Mouse (Mus musculus) embryonic facial prominence, embryonic 11.5 days (tissue): ENCODE results near the gene Insig1. TPM values are rescaled to one million over a fixed set of nuclear protein-coding genes. Genes with fewer than 3 reads are reported as not detected.

Experiments used
- ATAC-seq: fragments of 200-750 bp; cut with Nextera tagmentation; replicated peaks from 2 replicates; pipeline ENCODE4 v1.8.0; 2017; ENCODE audit warnings: low read depth; ENCODE audit not compliant: insufficient number of reproducible peaks, low FRiP score, low TSS enrichment
- DNase-seq: peaks from one replicate; pipeline ENCODE4 v3.0.0-alpha.2; 2015; ENCODE audit warnings: low spot score
- H3K27ac ChIP-seq: fragments of 300-500 bp; sonication (generic); replicated peaks from 2 replicates; pipeline ENCODE4 v1.5.1; 2014; ENCODE audit warnings: mild to moderate bottlenecking, low read depth, low read length, control low read depth
- H3K27me3 ChIP-seq: fragments of 300-500 bp; sonication (generic); 2 replicates; pipeline ENCODE4 v1.6.1; 2014; ENCODE audit warnings: mild to moderate bottlenecking, low read length, moderate library complexity, mixed read lengths; ENCODE audit not compliant: control insufficient read depth, insufficient read depth
- H3K36me3 ChIP-seq: fragments of 300-500 bp; sonication (generic); replicated peaks from 2 replicates; pipeline ENCODE4 v1.6.1; 2014; ENCODE audit warnings: low read depth, mild to moderate bottlenecking, low read length, moderate library complexity, mixed read lengths; ENCODE audit not compliant: control insufficient read depth, insufficient read depth
- H3K4me1 ChIP-seq: fragments of 300-500 bp; sonication (generic); 2 replicates; pipeline ENCODE4 v1.6.1; 2014; ENCODE audit warnings: low read length, mixed read lengths; ENCODE audit not compliant: control insufficient read depth, insufficient read depth
- H3K4me2 ChIP-seq: fragments of 300-500 bp; sonication (generic); 2 replicates; pipeline ENCODE4 v1.6.1; 2014; ENCODE audit warnings: low read depth, mild to moderate bottlenecking, control low read depth, low read length, moderate library complexity
- H3K4me3 ChIP-seq: fragments of 300-500 bp; sonication (generic); 2 replicates; pipeline ENCODE4 v1.5.1; 2014; ENCODE audit warnings: low read depth, low read length, control low read depth
- H3K9ac ChIP-seq: fragments of 300-500 bp; sonication (generic); replicated peaks from 2 replicates; pipeline ENCODE4 v1.6.1; 2014; ENCODE audit warnings: mild to moderate bottlenecking, control low read depth, low read length
- H3K9me3 ChIP-seq: fragments of 300-500 bp; sonication (generic); replicated peaks from 2 replicates; pipeline ENCODE4 v1.6.1; 2016; ENCODE audit warnings: mild to moderate bottlenecking, low read length, inconsistent platforms, mixed read lengths; ENCODE audit not compliant: control insufficient read depth
- WGBS: fragments of 180-500 bp; shearing (Covaris S2); extraction: QIAGEN DNeasy Blood & Tissue Kit; methylation state at CpG from one replicate; pipeline ENCODE4 v1.1.7; 2014; 5-methylcytosine and 5-hydroxymethylcytosine counted together
- polyA plus RNA-seq: library from polyadenylated mRNA; unstranded; fragments of >200 nt; fragmentation: Nextera tagmentation; extraction: Ambion mirVana; gene quantifications from 2 replicates; pipeline ENCODE4 v1.2.1, GENCODE M21; 2014

Insig1 gene
- polyA plus RNA-seq, 1 experiment from 2014 or later, result 95.2 TPM

- H3K27ac ChIP-seq, result no peak overlapping the region
- no peaks in the 10 kb centered on the region for H3K36me3 ChIP-seq
- no peak overlapping the region for H3K9ac ChIP-seq
- no peak overlapping the region for H3K4me2 ChIP-seq
- 72% methylated on average over 5 of the region's 5 CpGs for WGBS
- no peaks in the 10 kb centered on the region; the same call in 1 of the 2 replicates for H3K4me1 ChIP-seq
- no peak overlapping the region for H3K4me3 ChIP-seq
- no peaks in the 10 kb centered on the region for H3K9me3 ChIP-seq
- no peak for ATAC-seq
- H3K27me3 ChIP-seq, result no peaks in the 10 kb centered on the region
- no peak for DNase-seq
Observed at GRCm38 (mm10) chr5:28066311-28066710, 4.9 kb upstream of the Insig1 start.

- Histone ChIP-seq H3K36me3 (peaks cover 2% of the 10 kb centered on the region; the same call in 1 of the 2 replicates), H3K27me3 (no peaks in the 10 kb centered on the region), H3K9ac (peak overlapping the region; percentile 68), H3K4me1 (peaks cover 2% of the 10 kb centered on the region), H3K4me3 (peak overlapping the region; percentile 84), H3K9me3 (no peaks in the 10 kb centered on the region), H3K4me2 (peak overlapping the region; percentile 74), H3K27ac (peak overlapping the region; percentile 84)
- DNase-seq, result no peak
- WGBS, result 24% methylated on average over 9 of the region's 9 CpGs
- ATAC-seq, result 0 out of 2 replicates have a peak, but pooled peaks have one; percentile 12
Observed at GRCm38 (mm10) chr5:28070149-28070827, 875 bp upstream of the Insig1 start.

GRCm38 (mm10) chr5:28071456-28072223 is 477 bp downstream of the Insig1 start:
- peak overlapping the region; percentile 84 for H3K4me3 ChIP-seq
- peak overlapping the region; percentile 70 for H3K4me2 ChIP-seq
- H3K9me3 ChIP-seq, result no peaks in the 10 kb centered on the region
- H3K27me3 ChIP-seq, result no peaks in the 10 kb centered on the region
- H3K36me3 ChIP-seq, result peaks cover 11% of the 10 kb centered on the region
- H3K4me1 ChIP-seq, result peaks cover 2% of the 10 kb centered on the region
- H3K9ac ChIP-seq, result peak overlapping the region; percentile 78
- ATAC-seq (peak; percentile 81), DNase-seq (peak; percentile 90)
- under 1% methylated on average over 50 of the region's 50 CpGs for WGBS
- peak overlapping the region; percentile 82 for H3K27ac ChIP-seq

- no peak overlapping the region for H3K9ac ChIP-seq
- WGBS, result 74% methylated on average over 2 of the region's 2 CpGs
- ATAC-seq, result no peak
Observed at GRCm38 (mm10) chr5:28079431-28079830, 8.3 kb downstream of the Insig1 start.

GRCm38 (mm10) chr5:28081127-28081526 is 10.0 kb downstream of the Insig1 start:
- H3K4me1 ChIP-seq, result no peaks in the 10 kb centered on the region
- H3K4me3 ChIP-seq, result no peak overlapping the region
- 79% methylated on average over 2 of the region's 2 CpGs for WGBS
- DNase-seq (no peak), ATAC-seq (no peak)
- peaks cover 5% of the 10 kb centered on the region for H3K36me3 ChIP-seq
- no peaks in the 10 kb centered on the region for H3K9me3 ChIP-seq
- no peaks in the 10 kb centered on the region for H3K27me3 ChIP-seq
- H3K27ac ChIP-seq, result no peak overlapping the region
- H3K4me2 ChIP-seq, result no peak overlapping the region
- no peak overlapping the region for H3K9ac ChIP-seq

More at GRCm38 (mm10) chr5:28079431-28079830, 8.3 kb downstream of the Insig1 start:
- H3K4me1 ChIP-seq, result no peaks in the 10 kb centered on the region
- peaks cover 11% of the 10 kb centered on the region for H3K36me3 ChIP-seq
- no peaks in the 10 kb centered on the region for H3K9me3 ChIP-seq
- H3K4me3 ChIP-seq, result no peak overlapping the region
- no peak overlapping the region for H3K4me2 ChIP-seq
- DNase-seq, result no peak
- no peaks in the 10 kb centered on the region for H3K27me3 ChIP-seq
- no peak overlapping the region for H3K27ac ChIP-seq

GRCm38 (mm10) chr5:28081822-28082221 is 10.7 kb downstream of the Insig1 start:
- H3K4me1 ChIP-seq, result no peaks in the 10 kb centered on the region
- H3K4me3 ChIP-seq, result no peak overlapping the region
- ATAC-seq (no peak), DNase-seq (no peak)
- H3K27ac ChIP-seq, result no peak overlapping the region
- no peaks in the 10 kb centered on the region for H3K27me3 ChIP-seq
- 91% methylated on average over 2 of the region's 2 CpGs for WGBS
- H3K9ac ChIP-seq, result no peak overlapping the region
- H3K9me3 ChIP-seq, result no peaks in the 10 kb centered on the region
- no peaks in the 10 kb centered on the region for H3K36me3 ChIP-seq
- H3K4me2 ChIP-seq, result no peak overlapping the region

- no peak overlapping the region for H3K4me3 ChIP-seq
- no peaks in the 10 kb centered on the region for H3K27me3 ChIP-seq
- DNase-seq (no peak), ATAC-seq (no peak)
- H3K36me3 ChIP-seq, result no peaks in the 10 kb centered on the region
- no peak overlapping the region for H3K4me2 ChIP-seq
- 68% methylated on average over 4 of the region's 4 CpGs for whole genome bisulfite sequencing
- no peak overlapping the region for H3K9ac ChIP-seq
- no peaks in the 10 kb centered on the region for H3K9me3 ChIP-seq
- H3K27ac ChIP-seq, result no peak overlapping the region
- no peaks in the 10 kb centered on the region for H3K4me1 ChIP-seq
Observed at GRCm38 (mm10) chr5:28082312-28082711, 11.1 kb downstream of the Insig1 start.

GRCm38 (mm10) chr5:28082796-28083195 is 11.6 kb downstream of the Insig1 start:
- DNase-seq, result peak; percentile 57
- Histone ChIP-seq H3K4me2 (no peak overlapping the region), H3K9ac (no peak overlapping the region), H3K27ac (no peak overlapping the region), H3K36me3 (no peaks in the 10 kb centered on the region), H3K9me3 (no peaks in the 10 kb centered on the region), H3K4me1 (no peaks in the 10 kb centered on the region), H3K27me3 (no peaks in the 10 kb centered on the region), H3K4me3 (no peak overlapping the region)
- no peak for ATAC-seq
- WGBS, result 37% methylated on average over 3 of the region's 3 CpGs
